Mouse (Mus musculus) heart, embryonic 11.5 days (tissue): ENCODE results near the gene Ndufb11. TPM values are rescaled to one million over a fixed set of nuclear protein-coding genes. Genes with fewer than 3 reads are reported as not detected.

Source experiments
- ATAC-seq: fragments of 200-750 bp; cut with Nextera tagmentation; replicated peaks from 2 replicates; pipeline ENCODE4 v1.8.0; 2017; ENCODE audit warnings: moderate library complexity; ENCODE audit not compliant: insufficient number of reproducible peaks, low FRiP score, low TSS enrichment
- H3K27ac ChIP-seq: fragments of 300-500 bp; sonication (generic); 2 replicates; pipeline ENCODE4 v1.5.1; 2014; ENCODE audit warnings: mild to moderate bottlenecking, low read depth, low read length
- H3K27me3 ChIP-seq: fragments of 300-500 bp; sonication (generic); 2 replicates; pipeline ENCODE4 v1.6.1; 2014; ENCODE audit warnings: mild to moderate bottlenecking, low read length, mixed read lengths; ENCODE audit not compliant: control insufficient read depth, insufficient read depth
- H3K36me3 ChIP-seq: fragments of 300-500 bp; sonication (generic); 2 replicates; pipeline ENCODE4 v1.6.1; 2014; ENCODE audit warnings: mild to moderate bottlenecking, low read length, moderate library complexity, mixed read lengths; ENCODE audit not compliant: control insufficient read depth, insufficient read depth
- H3K4me1 ChIP-seq: fragments of 300-500 bp; sonication (generic); 2 replicates; pipeline ENCODE4 v1.6.1; 2014; ENCODE audit warnings: low read length; ENCODE audit not compliant: control insufficient read depth, insufficient read depth
- H3K4me2 ChIP-seq: fragments of 300-500 bp; sonication (generic); 2 replicates; pipeline ENCODE4 v1.6.1; 2014; ENCODE audit warnings: mild to moderate bottlenecking, moderate library complexity
- H3K4me3 ChIP-seq: fragments of 300-500 bp; sonication (generic); 2 replicates; pipeline ENCODE4 v1.5.1; 2014; ENCODE audit warnings: low read depth, low read length
- H3K9ac ChIP-seq: fragments of 300-500 bp; sonication (generic); 2 replicates; pipeline ENCODE4 v1.6.1; 2014; ENCODE audit warnings: mild to moderate bottlenecking, low read depth, low read length, moderate library complexity
- H3K9me3 ChIP-seq: fragments of 300-500 bp; sonication (generic); replicated peaks from 2 replicates; pipeline ENCODE4 v1.6.1; 2016; ENCODE audit warnings: low read length; ENCODE audit not compliant: control insufficient read depth
- WGBS: fragments of 180-500 bp; shearing (Covaris S2); extraction: QIAGEN DNeasy Blood & Tissue Kit; methylation state at CpG from one replicate; pipeline ENCODE4 v1.1.7; 2014; ENCODE audit not compliant: insufficient replicate concordance; 5-methylcytosine and 5-hydroxymethylcytosine counted together
- polyA plus RNA-seq: library from polyadenylated mRNA; unstranded; fragments of >200 nt; fragmentation: Nextera tagmentation; extraction: Ambion mirVana; gene quantifications from 2 replicates; pipeline ENCODE4 v1.2.1, GENCODE M21; 2014

Gene Ndufb11
- polyA plus RNA-seq, 1 experiment from 2014 or later, result 307 TPM

DNA sequence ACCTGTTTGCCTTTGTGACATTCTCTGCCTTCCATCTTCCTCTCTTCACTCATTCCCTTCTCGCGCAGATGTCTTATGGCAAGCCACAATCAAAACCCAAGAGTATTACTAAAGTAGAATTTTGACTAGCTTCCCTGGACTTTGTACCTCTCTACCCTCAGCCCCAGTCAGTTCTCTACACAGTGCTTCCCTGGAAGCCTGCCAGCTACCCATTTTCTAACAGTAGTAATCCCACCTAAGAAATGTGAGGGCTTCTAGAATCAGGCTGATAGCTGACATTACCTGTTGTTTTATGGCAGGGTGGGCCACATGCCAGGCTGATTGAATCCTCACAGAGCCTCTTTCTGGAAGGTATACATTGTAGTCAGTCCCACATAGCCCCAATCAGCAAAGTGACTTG lies 20.7 kb upstream of the Ndufb11 start:
- Histone ChIP-seq H3K27me3 (no peaks in the 10 kb centered on the region), H3K36me3 (no peaks in the 10 kb centered on the region; the same call in 1 of the 2 replicates), H3K4me2 (no peak overlapping the region), H3K9me3 (no peaks in the 10 kb centered on the region), H3K4me3 (no peak overlapping the region), H3K9ac (no peak overlapping the region), H3K4me1 (no peaks in the 10 kb centered on the region), H3K27ac (no peak overlapping the region)
- no peak for ATAC-seq
- 90% methylated on average over 2 of the region's 2 CpGs for WGBS

DNA sequence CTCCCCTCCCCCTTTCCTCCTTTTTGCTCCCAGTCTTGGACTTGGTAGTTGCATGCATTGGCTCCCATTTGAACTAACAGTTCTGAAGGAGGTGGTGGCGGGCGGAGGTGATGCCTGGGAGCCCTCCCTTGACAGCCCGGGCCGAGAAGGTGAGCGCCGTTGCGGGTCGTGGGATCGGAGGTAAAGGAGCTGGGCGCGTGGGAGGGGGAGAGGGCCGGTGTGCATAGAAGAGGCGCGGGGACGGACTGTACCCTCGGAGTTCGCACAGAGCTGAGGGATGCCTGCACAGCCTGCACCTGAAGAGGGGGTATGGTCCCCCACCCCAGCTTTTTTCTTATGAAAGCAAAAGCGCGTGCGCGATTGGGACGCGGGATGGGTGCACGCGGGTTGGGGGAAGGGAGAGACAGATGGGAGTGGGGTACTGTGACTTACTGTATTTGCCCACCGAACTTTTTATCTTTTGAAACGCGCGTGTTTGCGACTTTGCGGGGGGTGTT lies 532 bp upstream of the Ndufb11 start:
- peak overlapping the region; percentile 65 for H3K4me2 ChIP-seq
- H3K9me3 ChIP-seq, result no peaks in the 10 kb centered on the region
- peak overlapping the region; percentile 76 for H3K27ac ChIP-seq
- 18% methylated on average over 31 of the region's 31 CpGs for WGBS
- ATAC-seq, result peak; percentile 69
- 0 out of 2 replicates have a peak, but pooled peaks cover 7% of the 10 kb centered on the region for H3K4me1 ChIP-seq
- H3K36me3 ChIP-seq, result peaks cover 3% of the 10 kb centered on the region; the same call in 1 of the 2 replicates
- peak overlapping the region; percentile 69 for H3K4me3 ChIP-seq
- H3K9ac ChIP-seq, result peak overlapping the region; percentile 83
- no peaks in the 10 kb centered on the region for H3K27me3 ChIP-seq

DNA sequence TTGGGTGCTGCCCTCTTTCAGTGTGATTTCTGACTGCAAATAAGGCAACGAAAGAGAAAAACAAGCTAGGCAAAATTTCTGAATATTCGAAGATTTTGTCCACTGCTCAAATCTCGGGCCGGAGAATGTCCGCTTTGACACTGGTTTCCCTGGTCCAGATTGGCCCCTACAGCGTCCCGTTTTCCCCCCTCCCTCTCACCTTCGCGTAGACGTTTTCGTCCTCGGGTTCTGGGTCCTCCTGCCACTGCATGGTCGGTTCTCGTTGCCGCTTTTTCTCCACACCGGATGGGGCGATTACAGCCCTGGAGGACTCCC lies 601 bp downstream of the Ndufb11 start:
- peaks cover 3% of the 10 kb centered on the region; the same call in 1 of the 2 replicates for H3K36me3 ChIP-seq
- H3K27ac ChIP-seq, result peak overlapping the region; percentile 85
- H3K9me3 ChIP-seq, result no peaks in the 10 kb centered on the region
- 0 out of 2 replicates have a peak, but pooled peaks cover 7% of the 10 kb centered on the region for H3K4me1 ChIP-seq
- H3K27me3 ChIP-seq, result no peaks in the 10 kb centered on the region
- H3K4me3 ChIP-seq, result peak overlapping the region; percentile 69
- H3K9ac ChIP-seq, result peak overlapping the region; percentile 75
- ATAC-seq, result peak; percentile 18; the same call in 1 of the 2 replicates
- peak overlapping the region; percentile 65 for H3K4me2 ChIP-seq
- 11% methylated on average over 17 of the region's 17 CpGs for WGBS

DNA sequence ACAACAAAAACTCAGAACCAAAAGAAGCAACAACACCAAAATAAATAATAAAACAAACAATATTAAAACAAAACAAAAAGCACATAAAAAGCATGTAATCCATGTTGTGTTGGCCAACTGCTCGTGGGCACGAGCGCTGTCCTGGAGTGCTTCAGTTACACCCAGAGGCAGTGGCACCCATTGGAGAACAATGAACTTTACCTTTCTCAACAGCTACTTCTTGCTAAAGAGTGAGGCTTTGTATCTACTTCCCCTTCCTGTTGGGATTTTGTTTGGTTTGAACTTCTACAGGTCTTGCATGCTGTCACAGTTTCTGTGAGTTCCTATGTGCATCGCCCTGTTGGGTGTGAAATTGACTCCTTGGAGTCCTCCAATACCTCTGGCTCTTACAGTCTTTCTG lies 8.9 kb downstream of the Ndufb11 start:
- Histone ChIP-seq H3K36me3 (no peaks in the 10 kb centered on the region), H3K4me1 (no peaks in the 10 kb centered on the region), H3K27me3 (no peaks in the 10 kb centered on the region), H3K9ac (no peak overlapping the region), H3K4me2 (no peak overlapping the region), H3K9me3 (no peaks in the 10 kb centered on the region), H3K27ac (no peak overlapping the region), H3K4me3 (no peak overlapping the region)
- ATAC-seq, result no peak
- WGBS, result 87% methylated on average over 4 of the region's 4 CpGs

DNA sequence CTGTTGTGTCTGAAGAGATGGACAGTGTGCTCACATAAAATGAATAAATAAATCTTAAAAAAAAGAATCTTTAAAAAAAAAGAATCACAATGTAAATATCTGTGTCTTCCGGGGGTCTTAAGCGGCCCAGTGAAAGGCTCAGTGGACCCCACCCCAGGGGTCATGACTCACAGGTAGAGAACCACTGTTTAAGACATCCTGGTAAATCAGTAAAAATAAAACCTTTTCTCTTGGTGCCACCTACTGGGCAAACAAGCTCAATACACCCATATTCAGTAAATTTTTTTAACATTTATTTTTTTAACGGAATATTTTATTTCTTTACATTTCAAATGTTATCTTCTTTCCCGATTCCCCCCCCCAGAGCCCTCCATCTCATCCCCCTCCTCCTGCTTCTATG lies 29.5 kb downstream of the Ndufb11 start:
- no peaks in the 10 kb centered on the region for H3K9me3 ChIP-seq
- ATAC-seq, result no peak
- no peak overlapping the region for H3K4me3 ChIP-seq
- H3K9ac ChIP-seq, result no peak overlapping the region
- WGBS, result 9% methylated on average over 4 of the region's 4 CpGs
- H3K27ac ChIP-seq, result no peak overlapping the region
- H3K36me3 ChIP-seq, result no peaks in the 10 kb centered on the region
- no peak overlapping the region for H3K4me2 ChIP-seq
- no peaks in the 10 kb centered on the region for H3K4me1 ChIP-seq
- H3K27me3 ChIP-seq, result no peaks in the 10 kb centered on the region

DNA sequence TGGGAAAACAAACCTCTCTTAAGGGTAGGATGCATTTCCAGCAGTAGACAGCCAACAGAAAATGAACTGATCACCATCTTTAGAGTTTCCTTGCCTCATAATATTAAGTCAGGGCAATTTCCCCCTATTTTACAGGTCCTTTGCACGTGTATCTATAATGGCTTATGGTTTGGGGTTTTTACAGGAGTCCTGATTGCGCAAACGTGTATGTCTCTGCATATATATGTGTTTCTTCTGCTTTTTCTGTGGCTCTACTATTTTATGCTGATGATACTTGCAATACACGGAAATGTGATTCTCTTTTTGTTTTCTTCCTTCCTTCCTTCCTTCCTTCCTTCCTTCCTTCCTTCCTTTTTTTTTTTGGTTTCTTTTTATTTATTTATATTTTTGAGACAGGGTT lies 43.5 kb downstream of the Ndufb11 start:
- ATAC-seq, result no peak

DNA sequence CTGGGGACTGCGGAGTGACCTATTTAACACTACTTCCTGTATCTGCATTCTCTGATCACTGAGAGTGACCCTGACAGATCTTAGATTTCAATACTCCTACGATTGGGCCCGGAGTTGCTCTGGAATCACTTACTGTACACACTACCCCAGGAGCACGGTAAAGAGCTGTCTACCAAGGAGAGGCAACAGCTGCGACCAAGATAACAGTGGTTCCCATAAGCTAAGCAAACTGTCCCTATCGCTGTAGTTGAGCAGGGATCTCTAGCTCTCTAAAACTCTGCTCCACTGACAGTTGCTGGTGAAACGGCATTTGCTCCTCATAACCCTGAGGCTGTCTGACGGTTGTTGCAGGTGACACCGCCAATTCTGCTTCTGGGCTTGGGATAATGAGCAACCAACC lies 44.7 kb downstream of the Ndufb11 start:
- Histone ChIP-seq H3K9ac (no peak overlapping the region), H3K4me1 (no peaks in the 10 kb centered on the region), H3K36me3 (no peaks in the 10 kb centered on the region), H3K27ac (no peak overlapping the region), H3K4me2 (no peak overlapping the region), H3K9me3 (no peaks in the 10 kb centered on the region), H3K4me3 (no peak overlapping the region), H3K27me3 (no peaks in the 10 kb centered on the region)
- WGBS, result 56% methylated on average over 9 of the region's 9 CpGs
- ATAC-seq, result no peak

More for the DNA sequence above, 43.5 kb downstream of the Ndufb11 start:
- no peaks in the 10 kb centered on the region for H3K27me3 ChIP-seq
- no peak overlapping the region for H3K4me2 ChIP-seq
- no peak overlapping the region for H3K4me3 ChIP-seq
- H3K27ac ChIP-seq, result no peak overlapping the region
- H3K36me3 ChIP-seq, result no peaks in the 10 kb centered on the region
- no peak overlapping the region for H3K9ac ChIP-seq
- WGBS, result 81% methylated on average over 4 of the region's 4 CpGs
- H3K9me3 ChIP-seq, result no peaks in the 10 kb centered on the region
- no peaks in the 10 kb centered on the region for H3K4me1 ChIP-seq

DNA sequence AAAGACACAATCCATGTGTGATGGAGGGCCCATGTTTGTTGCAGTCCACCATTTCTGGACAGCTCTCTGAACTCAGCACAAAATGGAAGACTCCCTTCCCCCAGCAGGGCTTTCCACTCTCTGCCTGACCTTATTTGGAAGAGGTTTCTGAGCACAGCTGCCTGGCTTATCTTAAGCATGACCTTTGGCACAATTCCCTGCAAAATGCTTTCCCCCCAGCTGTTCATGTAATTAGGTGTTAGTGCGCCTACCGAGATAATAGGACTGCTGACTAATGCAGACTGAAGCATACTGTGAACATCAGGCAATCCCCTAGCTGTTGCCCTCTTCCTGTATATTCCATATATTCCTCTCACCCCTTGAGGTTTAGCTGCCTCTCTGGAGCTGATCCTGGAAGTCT lies 46.4 kb downstream of the Ndufb11 start:
- no peaks in the 10 kb centered on the region for H3K36me3 ChIP-seq
- no peak overlapping the region for H3K9ac ChIP-seq
- H3K4me2 ChIP-seq, result no peak overlapping the region
- no peaks in the 10 kb centered on the region for H3K27me3 ChIP-seq
- 31% methylated on average over 2 of the region's 2 CpGs for WGBS
- H3K4me1 ChIP-seq, result no peaks in the 10 kb centered on the region
- H3K4me3 ChIP-seq, result no peak overlapping the region
- H3K27ac ChIP-seq, result no peak overlapping the region
- H3K9me3 ChIP-seq, result no peaks in the 10 kb centered on the region
- ATAC-seq, result peak; percentile 72; the same call in 1 of the 2 replicates
